Mouse (Mus musculus): Measurements from ENCODE around the gene Cnp. TPM values are rescaled to one million over a fixed set of nuclear protein-coding genes. Genes with fewer than 3 reads are reported as not detected.
A peak's percentile ranks its signal among the peaks of the same experiment; 100 is the strongest.

The Cnp gene
- polyA plus RNA-seq, 1 experiment from 2014 or later, result 20.8 TPM

DNA sequence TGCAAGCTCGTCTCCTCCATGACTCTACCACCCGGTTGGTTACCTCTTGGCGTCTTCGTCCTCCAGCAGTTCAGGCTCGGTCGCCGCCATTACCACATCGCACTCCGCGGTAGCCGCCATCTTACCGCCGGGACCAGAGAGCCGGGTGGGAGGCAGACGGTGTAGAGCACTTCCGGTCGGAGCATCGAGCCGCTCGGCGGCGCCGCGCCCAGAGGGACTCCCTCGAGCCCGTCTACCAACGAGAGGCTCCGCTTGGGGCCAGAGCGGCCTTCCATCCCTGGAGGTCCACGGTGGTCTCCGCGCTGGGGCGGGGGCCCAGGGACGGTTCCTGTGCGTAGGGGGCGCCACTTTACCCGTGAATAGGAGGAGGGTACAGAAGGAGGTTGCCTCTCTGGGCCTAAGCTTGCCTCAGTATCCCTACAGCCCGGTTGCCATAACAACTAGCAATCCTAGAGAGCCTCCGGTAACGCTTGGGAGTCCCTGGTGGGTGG lies 44.8 kb downstream of the Cnp start:
- WGBS, result 0% methylated on average over 40 of the region's 40 CpGs
- Histone ChIP-seq H3K9me3 (ENCODE audit: control insufficient read depth, low read length) (no peaks in the 10 kb centered on the region), H3K4me2 (ENCODE audit: low read length) (peak overlapping the region; percentile 88), H3K36me3 (ENCODE audit: control insufficient read depth, insufficient read depth, low read length) (peaks cover 5% of the 10 kb centered on the region; the same call in 1 of the 2 replicates), H3K4me3 (ENCODE audit: control insufficient read depth in 1 of 2, insufficient read depth in 1 of 2, low read depth in 1 of 2, low read length in 2 of 2) (peak overlapping the region; percentile 97 to 98), H3K27ac (replicated peaks in 1 of 2; ENCODE audit: control insufficient read depth in 1 of 2, insufficient read depth in 1 of 2, low read depth in 2 of 2, low read length in 2 of 2) (peak overlapping the region; percentile 90 to 96), H3K4me1 (ENCODE audit: control insufficient read depth in 2 of 2, insufficient read depth in 2 of 2, low read length in 2 of 2) (peaks cover 10 to 31% of the 10 kb centered on the region in 2 experiments), H3K27me3 (ENCODE audit: control insufficient read depth, insufficient read depth, low read length) (no peaks in the 10 kb centered on the region), H3K9ac (ENCODE audit: low read length) (peak overlapping the region; percentile 98)
- ATAC-seq (ENCODE audit: insufficient number of reproducible peaks, insufficient read depth, low FRiP score, low read depth), result peak; percentile 95

DNA sequence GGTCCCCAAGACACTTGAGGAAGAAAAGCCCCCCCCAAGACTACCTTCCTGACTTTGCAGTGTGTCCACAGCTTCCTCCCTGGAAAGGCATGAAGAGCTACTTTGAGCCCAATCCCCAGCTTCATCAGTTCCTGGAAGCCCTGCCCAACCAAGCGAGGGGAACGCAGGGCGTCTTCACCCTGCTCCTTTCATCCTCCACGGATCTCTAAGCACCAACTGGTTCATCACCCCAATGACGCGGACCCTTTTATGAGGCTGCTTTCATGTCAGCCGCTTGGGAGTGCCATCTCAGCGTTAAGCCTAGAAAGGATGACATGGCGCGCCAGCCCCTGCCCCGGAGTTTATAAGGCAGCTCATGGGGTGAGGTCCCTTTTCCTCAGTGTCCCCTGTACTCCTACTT lies 45.3 kb downstream of the Cnp start, which contains the start of gene Dnajc7:
TSS of gene Dnajc7 (minus strand) at position 187 of the 400 bp plus-strand sequence.
- no peak for ATAC-seq (ENCODE audit: insufficient number of reproducible peaks, insufficient read depth, low FRiP score, low read depth)
- H3K36me3 ChIP-seq (ENCODE audit: control insufficient read depth, insufficient read depth, low read length), result peaks cover 10% of the 10 kb centered on the region; the same call in 1 of the 2 replicates
- no peaks in the 10 kb centered on the region for H3K27me3 ChIP-seq (ENCODE audit: control insufficient read depth, insufficient read depth, low read length)
- WGBS, result 3% methylated on average over 11 of the region's 11 CpGs
- H3K4me3 ChIP-seq (ENCODE audit: control insufficient read depth in 1 of 2, insufficient read depth in 1 of 2, low read depth in 1 of 2, low read length in 2 of 2), result peak within 1 kb of the TSS; percentile 97 to 98
- peak within 1 kb of the TSS; percentile 90 to 96 for H3K27ac ChIP-seq (replicated peaks in 1 of 2; ENCODE audit: control insufficient read depth in 1 of 2, insufficient read depth in 1 of 2, low read depth in 2 of 2, low read length in 2 of 2)
- H3K4me2 ChIP-seq (ENCODE audit: low read length), result peak within 1 kb of the TSS; percentile 88
- H3K9ac ChIP-seq (ENCODE audit: low read length), result peak within 1 kb of the TSS; percentile 98
- H3K4me1 ChIP-seq (ENCODE audit: control insufficient read depth in 2 of 2, insufficient read depth in 2 of 2, low read length in 2 of 2), result peaks cover 10 to 33% of the 10 kb centered on the region in 2 experiments
- H3K9me3 ChIP-seq (ENCODE audit: control insufficient read depth, low read length), result no peaks in the 10 kb centered on the region

GRCm38 (mm10) chr11:100622714-100623113 lies 48.0 kb downstream of the Cnp start:
- Histone ChIP-seq H3K36me3 (ENCODE audit: control insufficient read depth, insufficient read depth, low read length) (peaks cover 26% of the 10 kb centered on the region), H3K4me3 (ENCODE audit: control insufficient read depth in 1 of 2, insufficient read depth in 1 of 2, low read depth in 1 of 2, low read length in 2 of 2) (peak overlapping the region; percentile 76 to 89), H3K9me3 (ENCODE audit: control insufficient read depth, low read length) (no peaks in the 10 kb centered on the region), H3K4me1 (ENCODE audit: control insufficient read depth in 2 of 2, insufficient read depth in 2 of 2, low read length in 2 of 2) (peaks cover 10 to 30% of the 10 kb centered on the region in 2 experiments), H3K4me2 (ENCODE audit: low read length) (peak overlapping the region; percentile 69), H3K27me3 (ENCODE audit: control insufficient read depth, insufficient read depth, low read length) (no peaks in the 10 kb centered on the region), H3K9ac (ENCODE audit: low read length) (peak overlapping the region; percentile 90), H3K27ac (replicated peaks in 1 of 2; ENCODE audit: control insufficient read depth in 1 of 2, insufficient read depth in 1 of 2, low read depth in 2 of 2, low read length in 2 of 2) (peak overlapping the region; percentile 83 to 84)
- whole genome bisulfite sequencing, result under 1% methylated on average over 24 of the region's 24 CpGs
- peak; percentile 75 for ATAC-seq (ENCODE audit: insufficient number of reproducible peaks, insufficient read depth, low FRiP score, low read depth)

DNA sequence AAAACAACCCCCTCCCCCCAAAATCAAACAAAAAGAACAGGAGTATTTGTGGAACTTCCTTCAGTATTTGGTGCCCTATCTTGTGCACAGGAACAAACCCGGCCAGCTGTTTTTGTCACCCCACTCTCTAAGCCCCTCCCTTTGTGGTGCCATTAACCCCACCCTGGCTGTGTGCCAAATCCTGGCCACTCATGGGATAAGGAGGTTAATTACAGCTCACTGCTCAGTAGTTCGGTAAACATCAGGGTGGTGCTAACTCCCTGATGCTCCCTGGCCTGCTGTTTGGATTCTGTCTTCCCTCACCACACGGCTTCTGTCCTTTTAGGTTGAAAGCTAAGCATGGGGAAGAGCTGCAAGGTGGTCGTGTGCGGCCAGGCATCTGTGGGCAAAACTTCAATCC lies 49.2 kb downstream of the Cnp start:
- H3K27ac ChIP-seq (replicated peaks in 1 of 2; ENCODE audit: control insufficient read depth in 1 of 2, insufficient read depth in 1 of 2, low read depth in 2 of 2, low read length in 2 of 2), result peak overlapping the region; percentile 37; a peak in 2 of 4 replicates
- no peak for ATAC-seq (ENCODE audit: insufficient number of reproducible peaks, insufficient read depth, low FRiP score, low read depth)
- H3K36me3 ChIP-seq (ENCODE audit: control insufficient read depth, insufficient read depth, low read length), result peaks cover 26% of the 10 kb centered on the region
- H3K4me2 ChIP-seq (ENCODE audit: low read length), result peak overlapping the region; percentile 69
- peak overlapping the region in 1 of 2 experiments; percentile 76; a peak in 2 of 4 replicates for H3K4me3 ChIP-seq (ENCODE audit: control insufficient read depth in 1 of 2, insufficient read depth in 1 of 2, low read depth in 1 of 2, low read length in 2 of 2)
- 44% methylated on average over 5 of the region's 5 CpGs for WGBS
- H3K9me3 ChIP-seq (ENCODE audit: control insufficient read depth, low read length), result no peaks in the 10 kb centered on the region
- peak overlapping the region; percentile 90 for H3K9ac ChIP-seq (ENCODE audit: low read length)
- H3K27me3 ChIP-seq (ENCODE audit: control insufficient read depth, insufficient read depth, low read length), result no peaks in the 10 kb centered on the region
- peaks cover 10 to 23% of the 10 kb centered on the region in 2 experiments for H3K4me1 ChIP-seq (ENCODE audit: control insufficient read depth in 2 of 2, insufficient read depth in 2 of 2, low read length in 2 of 2)

GRCm38 (mm10) chr11:100625754-100626700 lies 51.3 kb downstream of the Cnp start:
- H3K27ac ChIP-seq (replicated peaks in 1 of 2; ENCODE audit: control insufficient read depth in 1 of 2, insufficient read depth in 1 of 2, low read depth in 2 of 2, low read length in 2 of 2), result no peak overlapping the region
- ATAC-seq (ENCODE audit: insufficient number of reproducible peaks, insufficient read depth, low FRiP score, low read depth), result no peak

DNA sequence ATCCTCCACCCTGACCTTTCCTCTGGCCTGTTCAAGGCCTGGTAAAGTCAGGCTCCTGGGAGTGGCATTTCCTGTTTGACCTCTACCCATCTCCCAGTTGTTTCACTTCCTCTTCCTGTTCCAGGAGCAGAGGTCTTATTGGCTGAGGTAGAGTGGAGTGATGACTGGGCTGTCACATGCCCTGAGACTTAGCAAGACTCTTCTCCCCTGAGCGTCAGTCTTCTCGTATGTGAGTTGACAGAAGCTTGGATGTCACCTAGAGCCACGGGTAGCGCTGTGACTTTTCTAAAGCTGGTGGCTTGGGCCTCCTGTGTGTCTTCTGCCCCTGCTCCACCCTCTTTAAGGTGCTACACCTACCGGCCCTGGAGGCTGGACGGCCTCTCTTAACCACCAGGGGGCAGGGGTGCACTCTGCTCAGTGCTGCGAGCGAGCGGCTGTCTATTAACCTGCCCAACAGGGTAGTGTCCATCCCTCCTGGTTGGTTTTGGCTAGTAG lies 52.0 kb downstream of the Cnp start:
- peaks cover 6 to 19% of the 10 kb centered on the region in 2 experiments for H3K4me1 ChIP-seq (ENCODE audit: control insufficient read depth in 2 of 2, insufficient read depth in 2 of 2, low read length in 2 of 2)
- no peaks in the 10 kb centered on the region for H3K9me3 ChIP-seq (ENCODE audit: control insufficient read depth, low read length)
- H3K36me3 ChIP-seq (ENCODE audit: control insufficient read depth, insufficient read depth, low read length), result peaks cover 26% of the 10 kb centered on the region
- no peak for ATAC-seq (ENCODE audit: insufficient number of reproducible peaks, insufficient read depth, low FRiP score, low read depth)
- no peak overlapping the region for H3K4me3 ChIP-seq (ENCODE audit: control insufficient read depth in 1 of 2, insufficient read depth in 1 of 2, low read depth in 1 of 2, low read length in 2 of 2)
- no peak overlapping the region for H3K9ac ChIP-seq (ENCODE audit: low read length)
- H3K27ac ChIP-seq (replicated peaks in 1 of 2; ENCODE audit: control insufficient read depth in 1 of 2, insufficient read depth in 1 of 2, low read depth in 2 of 2, low read length in 2 of 2), result no peak overlapping the region
- WGBS, result 18% methylated on average over 9 of the region's 9 CpGs
- H3K4me2 ChIP-seq (ENCODE audit: low read length), result no peak overlapping the region
- H3K27me3 ChIP-seq (ENCODE audit: control insufficient read depth, insufficient read depth, low read length), result no peaks in the 10 kb centered on the region; the same call in 1 of the 2 replicates

More at GRCm38 (mm10) chr11:100625754-100626700, 51.3 kb downstream of the Cnp start:
- no peak overlapping the region for H3K4me3 ChIP-seq (ENCODE audit: control insufficient read depth in 1 of 2, insufficient read depth in 1 of 2, low read depth in 1 of 2, low read length in 2 of 2)
- no peaks in the 10 kb centered on the region; the same call in 1 of the 2 replicates for H3K27me3 ChIP-seq (ENCODE audit: control insufficient read depth, insufficient read depth, low read length)
- WGBS, result 91% methylated on average over 23 of the region's 23 CpGs
- no peak overlapping the region for H3K9ac ChIP-seq (ENCODE audit: low read length)
- H3K36me3 ChIP-seq (ENCODE audit: control insufficient read depth, insufficient read depth, low read length), result peaks cover 26% of the 10 kb centered on the region
- H3K9me3 ChIP-seq (ENCODE audit: control insufficient read depth, low read length), result no peaks in the 10 kb centered on the region
- no peak overlapping the region for H3K4me2 ChIP-seq (ENCODE audit: low read length)
- H3K4me1 ChIP-seq (ENCODE audit: control insufficient read depth in 2 of 2, insufficient read depth in 2 of 2, low read length in 2 of 2), result peaks cover 6 to 19% of the 10 kb centered on the region in 2 experiments

- 73% methylated on average over 5 of the region's 5 CpGs for WGBS
- H3K27ac ChIP-seq (replicated peaks in 1 of 2; ENCODE audit: control insufficient read depth in 1 of 2, insufficient read depth in 1 of 2, low read depth in 2 of 2, low read length in 2 of 2), result no peak overlapping the region
- no peak for ATAC-seq (ENCODE audit: insufficient number of reproducible peaks, insufficient read depth, low FRiP score, low read depth)
- peaks cover 6 to 16% of the 10 kb centered on the region in 2 experiments for H3K4me1 ChIP-seq (ENCODE audit: control insufficient read depth in 2 of 2, insufficient read depth in 2 of 2, low read length in 2 of 2)
- peaks cover 26% of the 10 kb centered on the region for H3K36me3 ChIP-seq (ENCODE audit: control insufficient read depth, insufficient read depth, low read length)
- no peaks in the 10 kb centered on the region; the same call in 1 of the 2 replicates for H3K27me3 ChIP-seq (ENCODE audit: control insufficient read depth, insufficient read depth, low read length)
- H3K4me3 ChIP-seq (ENCODE audit: control insufficient read depth in 1 of 2, insufficient read depth in 1 of 2, low read depth in 1 of 2, low read length in 2 of 2), result no peak overlapping the region
- H3K9ac ChIP-seq (ENCODE audit: low read length), result no peak overlapping the region
- H3K9me3 ChIP-seq (ENCODE audit: control insufficient read depth, low read length), result no peaks in the 10 kb centered on the region
- H3K4me2 ChIP-seq (ENCODE audit: low read length), result no peak overlapping the region
Measured at GRCm38 (mm10) chr11:100628056-100628455, 53.4 kb downstream of the Cnp start.

All from heart, embryonic 14.5 days (tissue).